Mouse (Mus musculus) layer of hippocampus, adult 18-20 months (tissue): ENCODE measurements at regions not wholly inside any gene's neighbourhood (a gene's known extent, or its start where the extent isn't known, plus 50 kb on each side); places are given as distances from the start of the nearest gene placed in this dataset.

Source experiments
- DNase-seq, 2 experiments: peaks; one replicate each; pipeline ENCODE4 v3.0.0; 2022; ENCODE audit warnings: low spot score in 2 of 2

- DNase-seq = no peak
Measured at GRCm38 (mm10) chr1:112123012-112123411, 258.3 kb upstream of the Dsel start.

GRCm38 (mm10) chr1:112103451-112103850, 238.7 kb upstream of the Dsel start:
- peak in 1 of 2 experiments; percentile 2 for DNase-seq

GRCm38 (mm10) chr1:112059909-112060308, 195.2 kb upstream of the Dsel start:
- no peak for DNase-seq

GRCm38 (mm10) chr1:112053926-112054325, 189.2 kb upstream of the Dsel start:
- DNase-seq = no peak

- DNase-seq = no peak
Measured at GRCm38 (mm10) chr1:112043061-112043460, 178.3 kb upstream of the Dsel start.

GRCm38 (mm10) chr1:112039878-112040277, 175.2 kb upstream of the Dsel start:
- no peak for DNase-seq

GRCm38 (mm10) chr1:112028533-112028932, 163.8 kb upstream of the Dsel start:
- no peak for DNase-seq
